8 mouse cellular contexts compared by ENCODE assay signal in genomic region chr11:109721781-109722446, GRCm38 (mm10). TPM values are rescaled to one million over a fixed set of nuclear protein-coding genes. Genes with fewer than 3 reads are reported as not detected.
A peak's percentile ranks its signal among the peaks of the same experiment; 100 is the strongest.
DNase-seq lines count a peak whose midpoint lies in the region; ATAC-seq and TF ChIP-seq lines count a peak whose summit lies in the region.

Gene Fam20a, minus strand, starts transcription at chr11:109722279.

- no peaks in the 10 kb centered on the region for H3K27me3 ChIP-seq in hindbrain, postnatal 0 days (ENCODE audit: insufficient read depth, low read length)

- H3K9me3 ChIP-seq in hindbrain, postnatal 0 days (ENCODE audit: low read length), result no peaks in the 10 kb centered on the region

- WGBS in hindbrain, postnatal 0 days, result under 1% methylated on average over 27 of the region's 31 CpGs

- ATAC-seq in hindbrain, postnatal 0 days, result peak; percentile 68

- H3K36me3 ChIP-seq in hindbrain, postnatal 0 days (ENCODE audit: insufficient read depth, low read length), result no peaks in the 10 kb centered on the region

- peak; percentile 81 for DNase-seq in adrenal gland, adult 2 months
- peak; percentile 50 to 63 for DNase-seq in cerebellum, postnatal 36 days
- DNase-seq in gastrocnemius, postnatal 10 days, result peak; percentile 66
- peak; percentile 67 for DNase-seq in hindbrain, postnatal 0 days (ENCODE audit: low spot score)
- DNase-seq in left cerebral cortex, adult 18-20 months (ENCODE audit: low spot score in 2 of 2), result peak; percentile 74 to 80
- peak; percentile 44 for DNase-seq in lung, postnatal 25 days (ENCODE audit: low spot score)
- DNase-seq in retina, postnatal 1 day, result peak; percentile 63
- DNase-seq in spleen, postnatal 4 days (ENCODE audit: low spot score in 2 of 2), result no peak

- peaks cover 11% of the 10 kb centered on the region; the same call in 1 of the 2 replicates for H3K4me1 ChIP-seq in hindbrain, postnatal 0 days (ENCODE audit: insufficient read depth, low read length)

- H3K27ac ChIP-seq in hindbrain, postnatal 0 days, result peak within 1 kb of the TSS; percentile 32; the same call in 1 of the 2 replicates

- peak within 1 kb of the TSS; percentile 35 for H3K9ac ChIP-seq in hindbrain, postnatal 0 days (replicated peaks; ENCODE audit: low read length)

- TF ChIP-seq CTCF in hindbrain, postnatal 0 days (IDR thresholded peaks at IDR 0.05; ENCODE audit: low read depth), result peak; percentile 47

- peak within 1 kb of the TSS; percentile 40 for H3K4me3 ChIP-seq in hindbrain, postnatal 0 days (ENCODE audit: low read length)

- H3K4me2 ChIP-seq in hindbrain, postnatal 0 days (ENCODE audit: low read depth, low read length), result peak within 1 kb of the TSS; percentile 66

RNA-seq across cellular contexts. Expression of gene Fam20a, which starts in this region (rescaled TPM):
- 1 to 10 TPM; 3.1 to 4.0 TPM for total RNA-seq in adrenal gland, adult 2 months (2021)
- 6.3 and 7.0 TPM in 2 replicates for polyA plus RNA-seq in adrenal gland, adult 2 months (2012; rRNA removed)
- 1 to 10 TPM; 4.6 to 7.5 TPM for total RNA-seq in gastrocnemius, postnatal 10 days (2021)
- 9.1 and 10.1 TPM in 2 replicates for total RNA-seq in hindbrain, postnatal 0 days (2014; rRNA removed)
- 9.3 and 9.4 TPM in 2 replicates for polyA plus RNA-seq in hindbrain, postnatal 0 days (2015; fragmentation: Nextera tagmentation; extraction: Ambion mirVana)
- 10 to 100 TPM; 10.6 to 12.2 TPM for total RNA-seq in left cerebral cortex, adult 18-20 months (2021)

Comparison
In these comparisons a context has a peak if more than half of its experiments do, and no peak if none do; other contexts are left out.
1. DNase-seq: peak in adrenal gland, adult 2 months (single experiment), cerebellum, postnatal 36 days (2 of 2), gastrocnemius, postnatal 10 days (single experiment), hindbrain, postnatal 0 days (single experiment), left cerebral cortex, adult 18-20 months (2 of 2), lung, postnatal 25 days (single experiment) and retina, postnatal 1 day (single experiment); none in spleen, postnatal 4 days (0 of 2).